Mouse (Mus musculus) adrenal gland, postnatal 36 days (tissue): ENCODE results near the gene Tiam2. TPM values are rescaled to one million over a fixed set of nuclear protein-coding genes. Genes with fewer than 3 reads are reported as not detected.

Experiments used
- DNase-seq, 2 experiments: peaks; one replicate each; pipeline ENCODE4 v3.0.0; 2021; ENCODE audit warnings: mixed read lengths in 1 of 2
- total RNA-seq, 2 experiments: library from RNA; stranded (reverse); gene quantifications; 2 replicates each; pipeline ENCODE4 v1.2.3; 2021

Tiam2 gene
- total RNA-seq, 2 experiments from 2014 or later: 16.2 to 42.9 TPM

GRCm38 (mm10) chr17:3558356-3558870 lies 232.0 kb downstream of the Tiam2 start:
- DNase-seq: peak; percentile 26 to 31

GRCm38 (mm10) chr17:3560534-3560933 lies 234.2 kb downstream of the Tiam2 start:
- no peak for DNase-seq

- DNase-seq: peak in 1 of 2 experiments; percentile 11
Observed at GRCm38 (mm10) chr17:3562405-3562804, 236.0 kb downstream of the Tiam2 start.

GRCm38 (mm10) chr17:3570876-3571275 lies 244.5 kb downstream of the Tiam2 start:
- peak; percentile 79 to 83 for DNase-seq

Other genes with a start within 250 kb of the Tiam2 start
- 10 to 100 TPM; 41.7 to 43.7 TPM for gene Scaf8, start 211.6 kb upstream of the Tiam2 start, total RNA-seq
- 1 to 10 TPM in 1 of 2 experiments, not detected in 1; 1.4 TPM for gene Cldn20, start 206.0 kb downstream of the Tiam2 start, total RNA-seq
- gene Tfb1m, start 231.2 kb downstream of the Tiam2 start, total RNA-seq: 10 to 100 TPM; 10.5 to 16.1 TPM